Mouse (Mus musculus): ENCODE results near the gene Tcn2. TPM values are rescaled to one million over a fixed set of nuclear protein-coding genes. Genes with fewer than 3 reads are reported as not detected.

Gene Tcn2
- 37.9 and 43.2 TPM in 2 replicates for polyA plus RNA-seq (2014; fragmentation: Nextera tagmentation; extraction: Ambion mirVana)

DNA sequence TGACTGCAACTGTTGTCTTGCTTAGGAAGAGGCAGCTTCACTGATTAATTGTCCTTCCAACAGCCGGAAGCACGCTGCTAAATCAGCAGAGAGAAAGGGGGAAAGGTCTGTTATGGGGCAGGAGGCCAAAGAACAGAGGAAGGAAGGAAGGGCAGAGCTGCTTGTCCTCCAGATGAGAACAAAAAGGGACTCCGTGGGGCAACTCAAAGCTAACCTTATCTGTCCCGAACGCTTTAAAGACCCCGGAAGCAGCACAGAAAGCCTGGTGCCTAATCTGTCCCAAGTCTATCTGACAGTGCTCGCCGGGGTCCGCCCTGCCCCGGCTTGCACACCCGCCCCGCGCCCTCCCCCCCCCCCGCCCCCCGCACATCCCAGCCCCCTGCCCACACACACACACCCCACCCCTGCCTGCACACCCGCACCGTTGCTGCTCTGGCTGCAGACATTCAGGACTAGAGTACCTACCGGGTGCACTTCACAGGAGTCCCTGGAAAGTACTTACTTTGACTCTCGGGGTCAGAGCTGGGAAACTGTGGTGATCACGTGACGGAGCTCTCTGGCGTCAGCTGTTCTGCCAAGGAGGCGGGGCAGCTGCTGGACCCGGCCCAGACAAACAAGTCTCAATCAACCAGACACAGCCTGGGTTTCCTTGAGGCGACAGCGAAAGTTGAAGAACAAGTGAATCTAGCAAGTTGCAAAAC is at the start of gene Tcn2:
Gene Tcn2, minus strand, starts transcription at position 649 of the 701 bp plus-strand sequence.
- H3K36me3 ChIP-seq (ENCODE audit: insufficient read depth), result no peaks in the 10 kb centered on the region; the same call in 1 of the 2 replicates
- ATAC-seq (ENCODE audit: insufficient read depth), result peak; percentile 86
- H3K9me3 ChIP-seq (ENCODE audit: low read depth, low read length), result no peaks in the 10 kb centered on the region
- H3K4me1 ChIP-seq (ENCODE audit: insufficient read depth), result no peaks in the 10 kb centered on the region
- H3K9ac ChIP-seq, result peak within 1 kb of the TSS; percentile 53
- under 1% methylated on average over 26 of the region's 26 CpGs for WGBS
- H3K27ac ChIP-seq (ENCODE audit: low read depth), result no peak within 1 kb of the TSS; the same call in 1 of the 2 replicates
- peak within 1 kb of the TSS; percentile 72 for H3K4me2 ChIP-seq
- peak within 1 kb of the TSS; percentile 47 for H3K4me3 ChIP-seq (ENCODE audit: low read depth, low read length)
- TF ChIP-seq CTCF (IDR thresholded peaks at IDR 0.05; ENCODE audit: low read depth), result no peak
- H3K27me3 ChIP-seq (ENCODE audit: insufficient read depth, low read length), result no peaks in the 10 kb centered on the region
- peak; percentile 91 for DNase-seq

DNA sequence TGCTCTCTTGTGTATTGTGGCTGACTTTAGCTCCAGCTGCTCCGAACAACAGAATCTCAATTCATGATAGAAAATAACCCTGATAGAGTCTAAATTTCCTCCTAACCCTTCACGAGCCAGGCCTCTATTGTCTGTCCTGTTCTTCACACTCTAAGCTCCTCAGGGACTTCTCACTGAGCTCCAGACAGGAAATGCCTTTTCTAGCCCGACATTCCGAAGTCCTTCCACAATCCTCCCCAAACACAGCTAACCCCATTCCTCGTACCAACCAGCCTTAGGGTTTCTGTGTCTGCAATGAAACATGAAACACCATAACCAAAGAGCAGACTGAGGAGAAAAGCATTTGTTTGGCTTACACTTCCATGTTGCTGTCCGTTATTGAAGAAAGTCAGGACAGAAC is 49.6 kb upstream of the Tcn2 start:
- Histone ChIP-seq H3K4me3 (ENCODE audit: low read depth, low read length) (no peak overlapping the region), H3K27me3 (ENCODE audit: insufficient read depth, low read length) (peaks cover 22% of the 10 kb centered on the region), H3K4me1 (ENCODE audit: insufficient read depth) (no peaks in the 10 kb centered on the region), H3K9me3 (ENCODE audit: low read depth, low read length) (no peaks in the 10 kb centered on the region), H3K4me2 (no peak overlapping the region), H3K9ac (no peak overlapping the region), H3K27ac (ENCODE audit: low read depth) (0 out of 2 replicates have a peak overlapping the region, but pooled peaks have one; percentile 12), H3K36me3 (ENCODE audit: insufficient read depth) (peaks cover 44% of the 10 kb centered on the region)
- no peak for ATAC-seq (ENCODE audit: insufficient read depth)
- TF ChIP-seq CTCF (IDR thresholded peaks at IDR 0.05; ENCODE audit: low read depth), result no peak
- no peak for DNase-seq
- 61% methylated on average over 6 of the region's 6 CpGs for WGBS

DNA sequence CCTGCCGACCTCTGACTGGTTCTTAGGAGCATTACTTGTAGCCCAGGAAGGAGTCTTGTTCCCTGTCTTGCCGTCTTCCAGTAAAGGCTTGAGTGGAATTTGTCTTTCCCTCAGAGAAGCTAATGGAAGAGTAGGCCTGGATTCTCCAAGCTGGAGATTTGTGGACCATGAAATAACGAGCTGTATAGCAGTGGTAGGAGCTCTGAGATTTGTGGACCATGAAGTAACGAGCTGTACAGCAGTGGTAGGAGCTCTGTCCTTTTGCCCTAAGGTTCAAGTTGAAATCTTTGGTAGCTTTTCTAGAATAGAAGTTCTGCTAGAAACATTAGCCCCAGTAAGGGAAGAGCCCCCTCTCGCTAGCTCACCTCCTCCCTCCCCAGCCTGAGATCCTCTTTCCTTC is 46.5 kb upstream of the Tcn2 start:
- TF ChIP-seq CTCF (IDR thresholded peaks at IDR 0.05; ENCODE audit: low read depth), result no peak
- peaks cover 75% of the 10 kb centered on the region for H3K36me3 ChIP-seq (ENCODE audit: insufficient read depth)
- no peaks in the 10 kb centered on the region for H3K4me1 ChIP-seq (ENCODE audit: insufficient read depth)
- WGBS, result 91% methylated on average over 5 of the region's 5 CpGs
- H3K4me2 ChIP-seq, result no peak overlapping the region
- H3K9ac ChIP-seq, result no peak overlapping the region
- no peak overlapping the region for H3K27ac ChIP-seq (ENCODE audit: low read depth)
- H3K4me3 ChIP-seq (ENCODE audit: low read depth, low read length), result no peak overlapping the region
- DNase-seq (no peak), ATAC-seq (ENCODE audit: insufficient read depth) (no peak)
- no peaks in the 10 kb centered on the region for H3K9me3 ChIP-seq (ENCODE audit: low read depth, low read length)
- peaks cover 10% of the 10 kb centered on the region for H3K27me3 ChIP-seq (ENCODE audit: insufficient read depth, low read length)

DNA sequence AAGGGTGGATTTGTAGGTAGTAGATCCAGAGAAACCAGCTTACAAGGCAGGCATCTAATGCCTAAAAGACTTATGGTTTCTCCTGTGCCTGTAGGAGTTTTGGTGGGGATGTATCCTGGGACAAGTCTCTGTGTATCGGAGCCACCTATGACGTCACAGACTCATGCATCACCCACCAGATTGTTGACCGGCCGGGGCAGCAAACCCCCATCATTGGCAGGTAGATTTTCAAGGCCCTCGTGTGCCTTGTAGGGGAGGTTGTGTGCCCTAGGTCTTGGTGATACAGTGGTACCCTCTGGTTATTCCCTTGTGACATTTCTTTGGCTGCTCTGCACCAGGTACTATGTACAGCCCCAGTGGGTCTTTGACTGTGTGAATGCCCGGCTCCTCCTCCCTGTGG is 44.7 kb upstream of the Tcn2 start, which contains the start of gene 4930556J24Rik:
Gene 4930556J24Rik, minus strand, starts transcription at position 101 of the 400 bp plus-strand sequence.
- Histone ChIP-seq H3K4me1 (ENCODE audit: insufficient read depth) (no peaks in the 10 kb centered on the region), H3K27ac (ENCODE audit: low read depth) (no peak within 1 kb of the TSS), H3K9me3 (ENCODE audit: low read depth, low read length) (no peaks in the 10 kb centered on the region), H3K9ac (no peak within 1 kb of the TSS), H3K27me3 (ENCODE audit: insufficient read depth, low read length) (no peaks in the 10 kb centered on the region), H3K4me3 (ENCODE audit: low read depth, low read length) (no peak within 1 kb of the TSS), H3K4me2 (no peak within 1 kb of the TSS), H3K36me3 (ENCODE audit: insufficient read depth) (peaks cover 93% of the 10 kb centered on the region)
- no peak for TF ChIP-seq CTCF (IDR thresholded peaks at IDR 0.05; ENCODE audit: low read depth)
- DNase-seq (no peak), ATAC-seq (ENCODE audit: insufficient read depth) (no peak)
- 96% methylated on average over 6 of the region's 6 CpGs for WGBS

DNA sequence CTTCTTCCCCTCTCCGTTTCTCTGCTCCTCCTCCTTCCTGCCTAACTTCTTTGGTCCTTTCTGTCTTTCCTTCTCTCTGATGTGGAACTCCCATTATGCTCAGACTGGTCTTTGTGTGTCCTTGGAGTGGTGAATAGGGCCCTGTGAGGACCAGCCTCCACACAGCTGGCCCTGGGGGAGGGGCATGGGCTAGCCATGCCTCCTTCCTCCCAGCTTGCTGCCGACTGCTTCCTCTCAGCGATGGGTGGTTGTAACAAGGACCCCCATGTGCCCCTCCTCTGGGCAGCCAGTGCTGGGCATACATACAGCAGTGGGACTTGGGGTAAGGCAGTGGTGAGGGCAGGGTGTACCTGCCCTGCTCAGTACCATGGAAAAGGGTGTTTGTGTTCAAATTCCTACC is 42.4 kb upstream of the Tcn2 start:
- 78% methylated on average over 3 of the region's 3 CpGs for WGBS
- Histone ChIP-seq H3K27ac (ENCODE audit: low read depth) (no peak overlapping the region), H3K4me2 (no peak overlapping the region), H3K27me3 (ENCODE audit: insufficient read depth, low read length) (no peaks in the 10 kb centered on the region), H3K4me1 (ENCODE audit: insufficient read depth) (no peaks in the 10 kb centered on the region), H3K9me3 (ENCODE audit: low read depth, low read length) (no peaks in the 10 kb centered on the region), H3K9ac (no peak overlapping the region), H3K4me3 (ENCODE audit: low read depth, low read length) (no peak overlapping the region), H3K36me3 (ENCODE audit: insufficient read depth) (peaks cover 100% of the 10 kb centered on the region)
- TF ChIP-seq CTCF (IDR thresholded peaks at IDR 0.05; ENCODE audit: low read depth), result no peak
- DNase-seq (no peak), ATAC-seq (ENCODE audit: insufficient read depth) (no peak)

DNA sequence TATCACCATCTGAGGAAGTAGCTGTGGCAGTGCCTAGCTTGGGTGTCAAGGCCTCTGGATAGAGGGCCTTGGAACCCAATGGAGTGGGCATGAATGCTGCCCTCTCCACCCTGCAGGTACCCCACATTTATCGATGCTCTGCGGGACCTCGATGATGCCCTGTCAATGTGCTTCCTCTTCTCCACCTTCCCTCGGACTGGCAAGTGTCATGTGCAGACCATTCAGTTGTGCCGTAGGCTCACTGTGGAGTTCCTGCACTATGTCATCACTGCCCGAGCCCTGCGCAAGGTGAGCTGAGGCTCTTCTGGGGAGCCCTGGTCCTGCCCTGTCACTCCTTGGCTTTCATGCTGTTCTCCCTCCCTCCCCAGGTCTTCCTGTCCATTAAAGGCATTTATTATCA is 41.1 kb upstream of the Tcn2 start:
- ATAC-seq (ENCODE audit: insufficient read depth) (no peak), DNase-seq (no peak)
- Histone ChIP-seq H3K36me3 (ENCODE audit: insufficient read depth) (peaks cover 97% of the 10 kb centered on the region), H3K27ac (ENCODE audit: low read depth) (no peak overlapping the region), H3K4me2 (no peak overlapping the region), H3K27me3 (ENCODE audit: insufficient read depth, low read length) (no peaks in the 10 kb centered on the region), H3K4me3 (ENCODE audit: low read depth, low read length) (no peak overlapping the region), H3K9me3 (ENCODE audit: low read depth, low read length) (no peaks in the 10 kb centered on the region), H3K9ac (no peak overlapping the region), H3K4me1 (ENCODE audit: insufficient read depth) (no peaks in the 10 kb centered on the region)
- WGBS, result 94% methylated on average over 7 of the region's 7 CpGs
- TF ChIP-seq CTCF (IDR thresholded peaks at IDR 0.05; ENCODE audit: low read depth), result no peak

DNA sequence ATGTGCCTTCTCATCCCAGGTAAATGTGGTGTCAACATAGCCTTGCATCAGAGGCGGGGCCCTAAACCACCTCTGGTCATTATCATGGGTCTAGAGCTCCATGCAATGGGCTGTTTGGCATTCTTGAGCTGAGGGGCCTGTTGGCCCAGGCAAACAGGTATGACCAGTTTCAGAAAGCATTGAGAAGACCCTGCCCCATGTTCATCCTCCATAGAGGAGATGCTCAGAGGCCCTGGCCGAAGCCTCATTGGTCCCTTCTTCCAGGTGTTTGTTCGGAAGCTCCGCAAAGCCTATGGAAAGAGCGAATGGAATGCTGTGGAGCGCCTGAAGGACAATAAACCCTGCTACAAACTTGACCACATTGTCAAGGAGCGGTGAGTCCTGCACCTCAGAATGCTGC is 38.4 kb upstream of the Tcn2 start:
- H3K27me3 ChIP-seq (ENCODE audit: insufficient read depth, low read length), result no peaks in the 10 kb centered on the region
- H3K4me3 ChIP-seq (ENCODE audit: low read depth, low read length), result no peak overlapping the region
- no peak overlapping the region for H3K4me2 ChIP-seq
- DNase-seq (no peak), ATAC-seq (ENCODE audit: insufficient read depth) (no peak)
- no peaks in the 10 kb centered on the region for H3K4me1 ChIP-seq (ENCODE audit: insufficient read depth)
- WGBS, result 91% methylated on average over 7 of the region's 7 CpGs
- H3K27ac ChIP-seq (ENCODE audit: low read depth), result no peak overlapping the region
- H3K9me3 ChIP-seq (ENCODE audit: low read depth, low read length), result no peaks in the 10 kb centered on the region
- no peak overlapping the region for H3K9ac ChIP-seq
- peaks cover 74% of the 10 kb centered on the region for H3K36me3 ChIP-seq (ENCODE audit: insufficient read depth)
- no peak for TF ChIP-seq CTCF (IDR thresholded peaks at IDR 0.05; ENCODE audit: low read depth)
